Mouse (Mus musculus) WW6 (cell line): ENCODE measurements around the gene Dnaja3.

Experiments
- DNase-seq: peaks from one replicate; pipeline ENCODE4 v3.0.0-alpha.2; 2013; ENCODE audit warnings: low read depth, low spot score

Gene Dnaja3

GRCm38 (mm10) chr16:4639831-4640237 is at the start of gene Dnaja3, which contains the start of gene Vasn:
Dnaja3 (plus strand) TSS chr16:4639989.
Vasn (plus strand) TSS chr16:4639941.
- DNase-seq, result peak; percentile 68

GRCm38 (mm10) chr16:4590236-4590635 is 49.6 kb upstream of the Dnaja3 start:
- no peak for DNase-seq

- DNase-seq, result no peak
Measured at GRCm38 (mm10) chr16:4592909-4593875, 46.6 kb upstream of the Dnaja3 start.

GRCm38 (mm10) chr16:4593971-4594813 is 45.6 kb upstream of the Dnaja3 start, which contains the start of gene Glis2:
Glis2 (plus strand) TSS chr16:4594713.
- DNase-seq, result no peak

- DNase-seq, result no peak
Measured at GRCm38 (mm10) chr16:4594814-4595526, 44.8 kb upstream of the Dnaja3 start.

GRCm38 (mm10) chr16:4595527-4595963 is 44.2 kb upstream of the Dnaja3 start:
- no peak for DNase-seq

- DNase-seq, result no peak
Measured at GRCm38 (mm10) chr16:4596141-4596728, 43.6 kb upstream of the Dnaja3 start.

GRCm38 (mm10) chr16:4596836-4597235 is 43.0 kb upstream of the Dnaja3 start:
- DNase-seq, result no peak

- no peak for DNase-seq
Measured at GRCm38 (mm10) chr16:4597296-4597695, 42.5 kb upstream of the Dnaja3 start.

- no peak for DNase-seq
Measured at GRCm38 (mm10) chr16:4598041-4598440, 41.7 kb upstream of the Dnaja3 start.

- DNase-seq, result no peak
Measured at GRCm38 (mm10) chr16:4598891-4599543, 40.8 kb upstream of the Dnaja3 start.

- no peak for DNase-seq
Measured at GRCm38 (mm10) chr16:4599616-4600015, 40.2 kb upstream of the Dnaja3 start.

GRCm38 (mm10) chr16:4600701-4601310 is 39.0 kb upstream of the Dnaja3 start:
- DNase-seq, result no peak

- no peak for DNase-seq
Measured at GRCm38 (mm10) chr16:4602189-4602588, 37.6 kb upstream of the Dnaja3 start.

GRCm38 (mm10) chr16:4602766-4603452 is 36.9 kb upstream of the Dnaja3 start:
- DNase-seq, result no peak

GRCm38 (mm10) chr16:4603453-4603837 is 36.3 kb upstream of the Dnaja3 start:
- no peak for DNase-seq

GRCm38 (mm10) chr16:4604293-4604837 is 35.4 kb upstream of the Dnaja3 start:
- no peak for DNase-seq

GRCm38 (mm10) chr16:4605514-4606131 is 34.2 kb upstream of the Dnaja3 start:
- no peak for DNase-seq
